Mouse (Mus musculus) hindbrain, embryonic 13.5 days (tissue): ENCODE data around the gene Exoc6b. TPM values are rescaled to one million over a fixed set of nuclear protein-coding genes. Genes with fewer than 3 reads are reported as not detected.

Source experiments
- ATAC-seq: fragments of 200-750 bp; cut with Nextera tagmentation; 2 replicates; pipeline ENCODE4 v1.8.0; 2017; ENCODE audit warnings: moderate TSS enrichment; ENCODE audit not compliant: low FRiP score
- H3K27ac ChIP-seq: fragments of 300-500 bp; sonication (generic); 2 replicates; pipeline ENCODE4 v1.5.1; 2015; ENCODE audit warnings: inconsistent platforms, mild to moderate bottlenecking, moderate library complexity
- H3K27me3 ChIP-seq: fragments of 300-500 bp; sonication (generic); 2 replicates; pipeline ENCODE4 v1.6.1; 2015; ENCODE audit warnings: mild to moderate bottlenecking, inconsistent platforms
- H3K36me3 ChIP-seq: fragments of 300-500 bp; sonication (generic); 2 replicates; pipeline ENCODE4 v1.6.1; 2015; ENCODE audit warnings: mild to moderate bottlenecking, inconsistent platforms
- H3K4me1 ChIP-seq: fragments of 300-500 bp; sonication (generic); replicated peaks from 2 replicates; pipeline ENCODE4 v1.6.1; 2015; ENCODE audit warnings: inconsistent platforms
- H3K4me2 ChIP-seq: fragments of 300-500 bp; sonication (generic); 2 replicates; pipeline ENCODE4 v1.6.1; 2015; ENCODE audit warnings: inconsistent platforms, mild to moderate bottlenecking, moderate library complexity
- H3K4me3 ChIP-seq: fragments of 300-500 bp; sonication (generic); 2 replicates; pipeline ENCODE4 v1.5.1; 2015; ENCODE audit warnings: mild to moderate bottlenecking, inconsistent platforms
- H3K9ac ChIP-seq: fragments of 300-500 bp; sonication (generic); 2 replicates; pipeline ENCODE4 v1.6.1; 2015; ENCODE audit warnings: mild to moderate bottlenecking, inconsistent platforms
- H3K9me3 ChIP-seq: fragments of 300-500 bp; sonication (generic); 2 replicates; pipeline ENCODE4 v1.6.1; 2016; ENCODE audit warnings: inconsistent platforms
- WGBS: fragments of 180-500 bp; shearing (Covaris S2); methylation state at CpG from one replicate; pipeline ENCODE4 v1.1.7; 2015; 5-methylcytosine and 5-hydroxymethylcytosine counted together
- polyA plus RNA-seq: library from polyadenylated mRNA; unstranded; fragments of >200 nt; fragmentation: Nextera tagmentation; extraction: Ambion mirVana; gene quantifications from 2 replicates; pipeline ENCODE4 v1.2.1, GENCODE M21; 2015

Gene Exoc6b
- polyA plus RNA-seq, 1 experiment from 2014 or later: 47.7 TPM

- H3K4me1 ChIP-seq: peaks cover 41% of the 10 kb centered on the region
- H3K27me3 ChIP-seq: peaks cover 27% of the 10 kb centered on the region
- H3K9me3 ChIP-seq: no peaks in the 10 kb centered on the region
- H3K9ac ChIP-seq: no peak overlapping the region
- peaks cover 4% of the 10 kb centered on the region; the same call in 1 of the 2 replicates for H3K36me3 ChIP-seq
- no peak overlapping the region for H3K4me2 ChIP-seq
- 32% methylated on average over 3 of the region's 3 CpGs for WGBS
- ATAC-seq: 0 out of 2 replicates have a peak, but pooled peaks have one; percentile 33
- no peak overlapping the region for H3K4me3 ChIP-seq
- H3K27ac ChIP-seq: peak overlapping the region; percentile 10; the same call in 1 of the 2 replicates
These were observed 499.3 kb downstream of the Exoc6b start for GRCm38 (mm10) chr6:84570039-84570438.

GRCm38 (mm10) chr6:84569590-84569989 is 499.7 kb downstream of the Exoc6b start:
- peaks cover 23% of the 10 kb centered on the region for H3K27me3 ChIP-seq
- no peak for ATAC-seq
- peaks cover 38% of the 10 kb centered on the region for H3K4me1 ChIP-seq
- no peak overlapping the region for H3K4me3 ChIP-seq
- H3K9ac ChIP-seq: no peak overlapping the region
- H3K36me3 ChIP-seq: no peaks in the 10 kb centered on the region
- H3K27ac ChIP-seq: peak overlapping the region; percentile 10; the same call in 1 of the 2 replicates
- no peaks in the 10 kb centered on the region for H3K9me3 ChIP-seq
- no peak overlapping the region for H3K4me2 ChIP-seq

- H3K4me1 ChIP-seq: peaks cover 31% of the 10 kb centered on the region
- 83% methylated on average over 6 of the region's 6 CpGs for WGBS
- peaks cover 18% of the 10 kb centered on the region for H3K27me3 ChIP-seq
- H3K9ac ChIP-seq: no peak overlapping the region
- H3K4me2 ChIP-seq: no peak overlapping the region
- no peak overlapping the region for H3K4me3 ChIP-seq
- no peak for ATAC-seq
- no peaks in the 10 kb centered on the region for H3K36me3 ChIP-seq
- H3K27ac ChIP-seq: no peak overlapping the region
- no peaks in the 10 kb centered on the region for H3K9me3 ChIP-seq
These were observed 500.4 kb downstream of the Exoc6b start for GRCm38 (mm10) chr6:84568880-84569279.

Other genes with a start within 250 kb of the Exoc6b start
- gene Spr, start 68.3 kb upstream of the Exoc6b start, polyA plus RNA-seq: 21.1 and 23.0 TPM in 2 replicates
- gene Emx1, start 117.9 kb upstream of the Exoc6b start, polyA plus RNA-seq: not detected in 2 replicates